Mouse (Mus musculus): ENCODE measurements around the gene Rpl9. TPM values are rescaled to one million over a fixed set of nuclear protein-coding genes. Genes with fewer than 3 reads are reported as not detected.

Gene Rpl9
- polyA plus RNA-seq, 1 experiment from 2014 or later = 747 TPM

- H3K9ac ChIP-seq = no peak overlapping the region
Observed at GRCm38 (mm10) chr5:65356851-65357250, 34.4 kb downstream of the Rpl9 start.

GRCm38 (mm10) chr5:65354985-65355384, 36.3 kb downstream of the Rpl9 start:
- H3K9me3 ChIP-seq = peaks cover 4% of the 10 kb centered on the region; the same call in 1 of the 2 replicates
- H3K4me2 ChIP-seq = no peak overlapping the region
- no peak overlapping the region for H3K27ac ChIP-seq
- H3K9ac ChIP-seq = no peak overlapping the region
- no peak overlapping the region for H3K4me3 ChIP-seq (replicated peaks)
- no peaks in the 10 kb centered on the region for H3K36me3 ChIP-seq (replicated peaks)
- no peaks in the 10 kb centered on the region for H3K4me1 ChIP-seq
- 77% methylated on average over 5 of the region's 5 CpGs for WGBS
- no peak for ATAC-seq (ENCODE audit: low FRiP score)
- H3K27me3 ChIP-seq = no peaks in the 10 kb centered on the region

More at GRCm38 (mm10) chr5:65356851-65357250, 34.4 kb downstream of the Rpl9 start:
- Histone ChIP-seq H3K27me3 (no peaks in the 10 kb centered on the region), H3K4me1 (no peaks in the 10 kb centered on the region), H3K27ac (no peak overlapping the region), H3K4me2 (no peak overlapping the region), H3K9me3 (peaks cover 4% of the 10 kb centered on the region; the same call in 1 of the 2 replicates), H3K36me3 (replicated peaks) (no peaks in the 10 kb centered on the region), H3K4me3 (replicated peaks) (no peak overlapping the region)
- no peak for ATAC-seq (ENCODE audit: low FRiP score)
- WGBS = 88% methylated on average over 6 of the region's 6 CpGs

DNA sequence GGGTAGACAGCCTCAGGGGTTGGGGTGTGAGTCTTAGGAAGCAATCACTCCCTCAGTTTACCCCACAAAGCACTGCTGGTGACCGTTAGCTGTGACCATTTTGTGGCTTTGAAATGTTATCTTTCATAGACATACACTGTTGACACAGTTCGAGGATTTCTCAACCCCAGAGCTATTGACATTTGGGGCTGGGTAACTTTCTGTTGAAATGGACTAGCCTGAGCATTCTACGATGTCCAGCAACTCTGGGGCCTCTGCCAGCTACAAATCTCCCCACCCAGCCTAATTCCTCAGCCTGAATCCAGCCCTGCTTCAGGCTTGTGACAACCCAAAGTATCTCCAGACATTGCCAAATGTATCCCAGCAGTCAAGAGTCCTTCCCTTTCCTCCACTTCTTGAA, 37.1 kb downstream of the Rpl9 start:
- ATAC-seq (ENCODE audit: low FRiP score) = no peak
- Histone ChIP-seq H3K36me3 (replicated peaks) (no peaks in the 10 kb centered on the region), H3K9ac (no peak overlapping the region), H3K4me2 (no peak overlapping the region), H3K9me3 (peaks cover 4% of the 10 kb centered on the region; the same call in 1 of the 2 replicates), H3K4me1 (no peaks in the 10 kb centered on the region), H3K4me3 (replicated peaks) (no peak overlapping the region), H3K27me3 (no peaks in the 10 kb centered on the region), H3K27ac (no peak overlapping the region)
- WGBS = 92% methylated on average over 3 of the region's 3 CpGs

DNA sequence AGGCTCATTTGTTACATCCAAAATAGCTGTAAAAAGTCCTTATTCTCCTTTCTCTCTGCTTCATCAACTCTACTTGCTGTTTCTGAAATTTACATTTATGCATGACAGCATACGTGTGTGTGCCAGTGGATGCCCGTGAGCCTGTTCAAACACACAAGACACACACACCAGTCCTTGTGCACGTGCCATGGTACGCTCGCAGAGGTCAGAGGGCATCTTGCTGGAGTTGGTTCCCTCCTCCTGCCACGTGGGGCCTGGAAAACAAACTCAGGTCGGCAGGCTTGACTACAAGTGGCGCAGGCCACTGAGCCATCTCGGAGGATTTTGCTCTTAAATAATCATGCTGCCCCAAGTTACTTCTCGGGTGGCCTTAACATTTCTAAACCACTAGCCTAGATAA, 40.7 kb downstream of the Rpl9 start:
- H3K9me3 ChIP-seq = peaks cover 4% of the 10 kb centered on the region; the same call in 1 of the 2 replicates
- WGBS = 75% methylated on average over 10 of the region's 10 CpGs
- ATAC-seq (ENCODE audit: low FRiP score) = no peak
- H3K9ac ChIP-seq = no peak overlapping the region
- no peak overlapping the region for H3K4me3 ChIP-seq (replicated peaks)
- H3K4me1 ChIP-seq = 0 out of 2 replicates have a peak, but pooled peaks cover 3% of the 10 kb centered on the region
- no peaks in the 10 kb centered on the region for H3K27me3 ChIP-seq
- H3K36me3 ChIP-seq (replicated peaks) = no peaks in the 10 kb centered on the region
- H3K4me2 ChIP-seq = no peak overlapping the region
- no peak overlapping the region for H3K27ac ChIP-seq

- no peaks in the 10 kb centered on the region for H3K9me3 ChIP-seq
- no peak within 1 kb of the TSS for H3K9ac ChIP-seq
- 0 out of 2 replicates have a peak, but pooled peaks cover 3% of the 10 kb centered on the region for H3K4me1 ChIP-seq
- 57% methylated on average over 15 of the region's 15 CpGs for WGBS
- no peak within 1 kb of the TSS for H3K4me3 ChIP-seq (replicated peaks)
- peak within 1 kb of the TSS; percentile 13; the same call in 1 of the 2 replicates for H3K4me2 ChIP-seq
- no peaks in the 10 kb centered on the region for H3K27me3 ChIP-seq
- no peak for ATAC-seq (ENCODE audit: low FRiP score)
- no peak within 1 kb of the TSS for H3K27ac ChIP-seq
- no peaks in the 10 kb centered on the region for H3K36me3 ChIP-seq (replicated peaks)
Observed at GRCm38 (mm10) chr5:65348168-65348567, 43.1 kb downstream of the Rpl9 start, which contains the start of gene Klb. Gene Klb, plus strand, starts transcription at chr5:65348314.

DNA sequence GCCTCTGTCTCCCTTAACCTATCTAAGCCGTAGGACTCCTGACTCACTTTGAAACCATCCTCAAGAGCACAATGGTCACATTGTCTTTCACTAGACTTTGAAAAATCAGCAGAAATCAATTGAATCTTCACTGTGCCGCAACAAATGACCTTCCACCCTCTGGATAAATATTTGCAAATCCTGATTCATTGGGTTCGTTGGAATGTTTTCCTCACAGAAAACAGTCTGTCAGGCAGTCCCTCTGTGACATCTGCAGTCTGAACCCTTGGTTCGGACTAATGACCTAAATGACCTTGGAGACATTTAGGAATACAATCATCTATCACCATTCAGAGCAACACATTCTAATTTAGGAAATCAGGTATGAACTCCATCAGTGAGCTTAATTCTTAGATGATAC, 51.1 kb downstream of the Rpl9 start:
- no peaks in the 10 kb centered on the region for H3K36me3 ChIP-seq (replicated peaks)
- no peak overlapping the region for H3K4me2 ChIP-seq
- no peaks in the 10 kb centered on the region for H3K9me3 ChIP-seq
- WGBS = 66% methylated on average over 4 of the region's 4 CpGs
- H3K4me1 ChIP-seq = peaks cover 6% of the 10 kb centered on the region; the same call in 1 of the 2 replicates
- H3K27ac ChIP-seq = no peak overlapping the region
- no peak for ATAC-seq (ENCODE audit: low FRiP score)
- no peak overlapping the region for H3K9ac ChIP-seq
- no peak overlapping the region for H3K4me3 ChIP-seq (replicated peaks)
- H3K27me3 ChIP-seq = no peaks in the 10 kb centered on the region

DNA sequence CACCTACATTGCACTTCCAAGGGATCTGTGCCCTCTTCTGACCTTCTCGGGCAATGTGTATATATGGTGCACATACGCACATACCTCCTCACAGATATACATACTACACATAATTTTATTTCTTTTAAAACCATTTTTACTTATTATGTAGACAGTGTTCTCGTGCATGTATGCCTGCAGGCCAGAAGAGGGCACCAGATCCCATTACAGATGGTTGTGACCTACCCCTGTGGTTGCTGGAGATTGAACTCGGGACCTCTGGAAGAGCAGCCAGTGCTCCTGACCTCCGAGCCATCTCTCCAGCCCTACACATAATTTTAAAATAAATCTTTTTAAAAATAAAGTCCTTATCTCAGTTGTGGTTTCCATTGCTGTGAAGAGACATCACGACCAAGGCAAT, 52.9 kb downstream of the Rpl9 start:
- no peaks in the 10 kb centered on the region for H3K9me3 ChIP-seq
- ATAC-seq (ENCODE audit: low FRiP score) = no peak
- H3K27me3 ChIP-seq = no peaks in the 10 kb centered on the region
- no peak overlapping the region for H3K4me2 ChIP-seq
- no peak overlapping the region for H3K9ac ChIP-seq
- H3K4me3 ChIP-seq (replicated peaks) = no peak overlapping the region
- WGBS = 80% methylated on average over 6 of the region's 6 CpGs
- H3K4me1 ChIP-seq = peaks cover 10% of the 10 kb centered on the region; the same call in 1 of the 2 replicates
- H3K27ac ChIP-seq = no peak overlapping the region
- H3K36me3 ChIP-seq (replicated peaks) = no peaks in the 10 kb centered on the region

Other genes with a start within 250 kb of the Rpl9 start
- 13.8 and 14.8 TPM in 2 replicates for gene Wdr19, start 191.7 kb downstream of the Rpl9 start, polyA plus RNA-seq (2016; fragmentation: Nextera tagmentation; extraction: Ambion mirVana)
- gene Rfc1, start 55.8 kb downstream of the Rpl9 start, polyA plus RNA-seq (2016; fragmentation: Nextera tagmentation; extraction: Ambion mirVana) = 88.1 and 93.8 TPM in 2 replicates
- 0.13 TPM in 1 of 2 replicates, not detected in the other for gene Klb, start 43.1 kb downstream of the Rpl9 start, polyA plus RNA-seq (2016; fragmentation: Nextera tagmentation; extraction: Ambion mirVana)
- 61.4 and 66.6 TPM in 2 replicates for gene Lias, start 53 bp upstream of the Rpl9 start, polyA plus RNA-seq (2016; fragmentation: Nextera tagmentation; extraction: Ambion mirVana)
- gene Ugdh, start 44.5 kb upstream of the Rpl9 start, polyA plus RNA-seq (2016; fragmentation: Nextera tagmentation; extraction: Ambion mirVana) = 78.7 and 85.9 TPM in 2 replicates
- not detected in 2 replicates for gene Gm43552, start 101.4 kb upstream of the Rpl9 start, polyA plus RNA-seq (2016; fragmentation: Nextera tagmentation; extraction: Ambion mirVana)
- 113 and 118 TPM in 2 replicates for gene Smim14, start 145.7 kb upstream of the Rpl9 start, polyA plus RNA-seq (2016; fragmentation: Nextera tagmentation; extraction: Ambion mirVana)
- 185 and 192 TPM in 2 replicates for gene Ube2k, start 145.8 kb upstream of the Rpl9 start, polyA plus RNA-seq (2016; fragmentation: Nextera tagmentation; extraction: Ambion mirVana)